ENCODE assay signal across 9 mouse cellular contexts in genomic region chr16:6986031-6986430, GRCm38 (mm10).
DNase-seq lines count a peak whose midpoint lies in the region; ATAC-seq lines count a peak whose summit lies in the region.
"Had no signal": no experiment of that assay in that cellular context is flagged by ENCODE, and none has a peak within 500 bp of the region (broad histone marks: within the 10 kb centered on the region; RNA-seq: fewer than 3 reads in every experiment).

No protein-coding gene starts in this region.

- DNase-seq in cerebellum, adult 11 months, result peak; percentile 61
- peak; percentile 65 for DNase-seq in kidney, postnatal 10 days
- no peak for DNase-seq in kidney, adult 8-10 months
- DNase-seq in brain, embryonic 18.5 days (ENCODE audit: low read depth, low spot score), result peak; percentile 20
- DNase-seq in heart, postnatal 10 days, result peak; percentile 87 to 88
- DNase-seq in urinary bladder, postnatal 25 days (ENCODE audit: low spot score), result no peak
- DNase-seq: liver, embryonic 13.5 days had no signal

- intact Hi-C loops in heart, postnatal 10 days (cut with DNase I), result no loop called here

- ATAC-seq in cerebellum, adult (ENCODE audit: insufficient number of reproducible peaks, low FRiP score, low TSS enrichment), result no peak; the same call in 1 of the 2 replicates
- ATAC-seq in megakaryocyte progenitor cell, adult 5-6 weeks (replicated peaks; ENCODE audit: poor library complexity), result no peak

Comparison
In these comparisons a context has a peak if more than half of its experiments do, and no peak if none do; other contexts are left out.
1. DNase-seq: peak in cerebellum, adult 11 months (single experiment), kidney, postnatal 10 days (single experiment), brain, embryonic 18.5 days (single experiment) and heart, postnatal 10 days (2 of 2); none in kidney, adult 8-10 months (0 of 2) and urinary bladder, postnatal 25 days (single experiment).